10 mouse cellular contexts compared by ENCODE assay signal in the genomic region with DNA sequence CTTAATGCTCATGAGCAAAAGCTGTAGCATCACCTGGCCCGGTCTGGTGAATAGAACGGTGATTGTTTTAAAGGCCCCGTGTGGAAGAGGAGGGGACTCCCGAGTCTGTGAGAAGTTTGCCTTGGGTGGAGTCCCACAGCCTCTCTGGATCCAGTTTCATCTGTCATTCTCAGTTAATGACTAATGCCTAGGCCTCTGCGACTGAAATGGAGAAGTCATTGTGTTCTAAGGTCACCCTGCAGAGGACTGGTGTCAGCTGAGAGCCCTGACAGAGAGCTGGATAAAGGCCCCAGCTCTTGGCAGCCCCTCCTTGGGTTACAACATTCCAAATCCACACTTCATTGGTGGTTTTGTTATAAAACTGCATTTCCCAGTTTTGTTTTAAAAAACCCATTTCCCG. TPM values are rescaled to one million over a fixed set of nuclear protein-coding genes. Genes with fewer than 3 reads are reported as not detected.
DNase-seq lines count a peak whose midpoint lies in the region; ATAC-seq and TF ChIP-seq lines count a peak whose summit lies in the region.
"Had no signal": no experiment of that assay in that cellular context is flagged by ENCODE, and none has a peak within 500 bp of the region (broad histone marks: within the 10 kb centered on the region; RNA-seq: fewer than 3 reads in every experiment).

No protein-coding gene starts in this region.

- no peak overlapping the region for H3K4me3 ChIP-seq in lung, adult 2 months (replicated peaks; ENCODE audit: extremely low read depth, low read depth, low read length)
- no peak overlapping the region for H3K4me3 ChIP-seq in intestine, embryonic 16.5 days (ENCODE audit: low read length)
- no peak overlapping the region for H3K4me3 ChIP-seq in stomach, postnatal 0 days (ENCODE audit: low read depth, low read length)
- H3K4me3 ChIP-seq: liver, embryonic 13.5 days had no signal

- H3K27ac ChIP-seq in intestine, embryonic 16.5 days (ENCODE audit: low read length): no peak overlapping the region
- H3K27ac ChIP-seq in stomach, postnatal 0 days (replicated peaks): peak overlapping the region; percentile 86
- H3K27ac ChIP-seq: hindbrain, embryonic 14.5 days; liver, embryonic 13.5 days had no signal

- peaks cover 5% of the 10 kb centered on the region for H3K4me1 ChIP-seq in lung, adult 2 months (ENCODE audit: control insufficient read depth, insufficient read depth, low read length)
- H3K4me1 ChIP-seq in intestine, embryonic 16.5 days (ENCODE audit: control insufficient read depth, insufficient read depth, low read length): no peaks in the 10 kb centered on the region
- 0 out of 2 replicates have a peak, but pooled peaks cover 2% of the 10 kb centered on the region for H3K4me1 ChIP-seq in stomach, postnatal 0 days (replicated peaks; ENCODE audit: control insufficient read depth, insufficient read depth)

- no peak for TF ChIP-seq CTCF in lung, adult 2 months (IDR thresholded peaks at IDR 0.05; ENCODE audit: insufficient read depth, low read length)
- TF ChIP-seq CTCF in stomach, postnatal 0 days (IDR thresholded peaks at IDR 0.05; ENCODE audit: low read depth): no peak

- TF ChIP-seq EP300 in stomach, postnatal 0 days (optimal IDR thresholded peaks at IDR 0.05): no peak

- no peak overlapping the region for H3K4me2 ChIP-seq in intestine, embryonic 16.5 days (ENCODE audit: low read depth, low read length)
- no peak overlapping the region for H3K4me2 ChIP-seq in stomach, postnatal 0 days (replicated peaks; ENCODE audit: low read depth)
- H3K4me2 ChIP-seq: hindbrain, embryonic 14.5 days; liver, embryonic 13.5 days had no signal

- no peaks in the 10 kb centered on the region for H3K9me3 ChIP-seq in intestine, embryonic 16.5 days (ENCODE audit: control insufficient read depth, low read length)
- no peaks in the 10 kb centered on the region for H3K9me3 ChIP-seq in stomach, postnatal 0 days (ENCODE audit: control insufficient read depth, low read length)
- H3K9me3 ChIP-seq: liver, embryonic 13.5 days had no signal

- DNase-seq in lung, adult 18-20 months: peak; percentile 45 to 68
- DNase-seq in lung, adult 2 months: no peak
- peak; percentile 57 for DNase-seq in gastrocnemius, postnatal 25 days
- peak; percentile 54 for DNase-seq in stomach, postnatal 0 days (ENCODE audit: low spot score)
- no peak for DNase-seq in left cerebral cortex, postnatal 10 days (ENCODE audit: extremely low spot score in 1 of 2, low spot score in 2 of 2)
- no peak for DNase-seq in left cerebral cortex, adult 9 months (ENCODE audit: low spot score in 2 of 2)
- no peak for DNase-seq in cerebellum, adult 9-11 months
- DNase-seq: liver, embryonic 13.5 days had no signal

- intact Hi-C loops in left cerebral cortex, postnatal 10 days (cut with DNase I): no loop called here

- ATAC-seq in intestine, embryonic 16.5 days: peak; percentile 67
- ATAC-seq in stomach, postnatal 0 days (ENCODE audit: low FRiP score, low TSS enrichment): peak; percentile 79

- no peaks in the 10 kb centered on the region for H3K36me3 ChIP-seq in intestine, embryonic 16.5 days (ENCODE audit: control insufficient read depth, insufficient read depth, low read length)
- no peaks in the 10 kb centered on the region; the same call in 1 of the 2 replicates for H3K36me3 ChIP-seq in stomach, postnatal 0 days (ENCODE audit: control insufficient read depth, insufficient read depth, low read length)

- WGBS in lung, adult 2 months: 28% methylated on average over 6 of the region's 6 CpGs
- WGBS in intestine, embryonic 16.5 days: 51% methylated on average over 6 of the region's 6 CpGs
- 29% methylated on average over 6 of the region's 6 CpGs for WGBS in stomach, postnatal 0 days

- H3K27me3 ChIP-seq in intestine, embryonic 16.5 days (replicated peaks; ENCODE audit: control insufficient read depth, insufficient read depth, low read length): no peaks in the 10 kb centered on the region
- H3K27me3 ChIP-seq in stomach, postnatal 0 days (ENCODE audit: control insufficient read depth, insufficient read depth, low read length): no peaks in the 10 kb centered on the region
- H3K27me3 ChIP-seq: liver, embryonic 13.5 days had no signal

- TF ChIP-seq POLR2A in lung, adult 2 months (IDR thresholded peaks at IDR 0.05; ENCODE audit: borderline replicate concordance, extremely low read depth, low read depth, low read length): no peak

- H3K9ac ChIP-seq in intestine, embryonic 16.5 days (ENCODE audit: low read depth, low read length): no peak overlapping the region
- no peak overlapping the region; the same call in 1 of the 2 replicates for H3K9ac ChIP-seq in stomach, postnatal 0 days (ENCODE audit: low read length)
- H3K9ac ChIP-seq: hindbrain, embryonic 14.5 days; liver, embryonic 13.5 days had no signal

RNA-seq across cellular contexts. Expression of a gene that starts 10.1 kb away (rescaled TPM):
- 30.3 and 49.8 TPM in 2 replicates for polyA plus RNA-seq in lung, adult 2 months (2012; rRNA removed)
- 100 to 1,000 TPM; 208 to 217 TPM for total RNA-seq in gastrocnemius, postnatal 25 days (2021)
- polyA plus RNA-seq in intestine, embryonic 16.5 days (2015; fragmentation: Nextera tagmentation; extraction: Ambion mirVana): 20.6 and 23.7 TPM in 2 replicates
- 36.1 and 41.4 TPM in 2 replicates for polyA plus RNA-seq in stomach, postnatal 0 days (2015; fragmentation: Nextera tagmentation; extraction: Ambion mirVana)
- total RNA-seq in left cerebral cortex, postnatal 10 days (2021): 100 to 1,000 TPM; 112 to 122 TPM

RNA-seq across cellular contexts. Expression of a gene that starts 26.4 kb away (rescaled TPM):
- polyA plus RNA-seq in lung, adult 2 months (2012; rRNA removed): 26.8 and 29.5 TPM in 2 replicates
- 10 to 100 TPM; 16.2 to 17.4 TPM for total RNA-seq in gastrocnemius, postnatal 25 days (2021)
- 50.9 and 54.8 TPM in 2 replicates for polyA plus RNA-seq in intestine, embryonic 16.5 days (2015; fragmentation: Nextera tagmentation; extraction: Ambion mirVana)
- polyA plus RNA-seq in stomach, postnatal 0 days (2015; fragmentation: Nextera tagmentation; extraction: Ambion mirVana): 26.1 and 27.3 TPM in 2 replicates
- 10 to 100 TPM; 45.0 to 47.6 TPM for total RNA-seq in left cerebral cortex, postnatal 10 days (2021)

RNA-seq across cellular contexts. Expression of a gene that starts 54.7 kb away (rescaled TPM):
- 8.7 and 16.0 TPM in 2 replicates for polyA plus RNA-seq in lung, adult 2 months (2012; rRNA removed)
- total RNA-seq in gastrocnemius, postnatal 25 days (2021): 10 to 100 TPM; 31.5 to 36.2 TPM
- 73.3 and 78.0 TPM in 2 replicates for polyA plus RNA-seq in intestine, embryonic 16.5 days (2015; fragmentation: Nextera tagmentation; extraction: Ambion mirVana)
- polyA plus RNA-seq in stomach, postnatal 0 days (2015; fragmentation: Nextera tagmentation; extraction: Ambion mirVana): 59.5 and 67.8 TPM in 2 replicates
- 10 to 100 TPM; 75.6 to 80.5 TPM for total RNA-seq in left cerebral cortex, postnatal 10 days (2021)

RNA-seq across cellular contexts. Expression of a gene that starts 55.0 kb away (rescaled TPM):
- 0.34 and 1.3 TPM in 2 replicates for polyA plus RNA-seq in lung, adult 2 months (2012; rRNA removed)
- under 1 TPM; 0.28 to 0.99 TPM for total RNA-seq in gastrocnemius, postnatal 25 days (2021)
- polyA plus RNA-seq in intestine, embryonic 16.5 days (2015; fragmentation: Nextera tagmentation; extraction: Ambion mirVana): 14.6 and 15.1 TPM in 2 replicates
- polyA plus RNA-seq in stomach, postnatal 0 days (2015; fragmentation: Nextera tagmentation; extraction: Ambion mirVana): 3.9 and 4.9 TPM in 2 replicates
- 1 to 10 TPM; 2.6 to 2.8 TPM for total RNA-seq in left cerebral cortex, postnatal 10 days (2021)

Comparison
In these comparisons a context has a peak if more than half of its experiments do, and no peak if none do; other contexts are left out.
1. DNase-seq: peak in lung, adult 18-20 months (2 of 2), gastrocnemius, postnatal 25 days (single experiment) and stomach, postnatal 0 days (single experiment); none in lung, adult 2 months (single experiment), left cerebral cortex, postnatal 10 days (0 of 2), left cerebral cortex, adult 9 months (0 of 2) and cerebellum, adult 9-11 months (single experiment).